Mouse (Mus musculus): ENCODE data around the gene Smug1. TPM values are rescaled to one million over a fixed set of nuclear protein-coding genes. Genes with fewer than 3 reads are reported as not detected.

Gene Smug1
- total and polyA plus RNA-seq, 2 experiments from 2014 or later, result 10.1 to 18.2 TPM

- no peak overlapping the region for H3K27ac ChIP-seq (ENCODE audit: low read depth)
- no peak overlapping the region for H3K4me2 ChIP-seq (ENCODE audit: low read depth, low read length)
- peaks cover 22% of the 10 kb centered on the region for H3K27me3 ChIP-seq (ENCODE audit: control insufficient read depth, insufficient read depth, low read length)
- no peak overlapping the region for H3K9ac ChIP-seq (replicated peaks; ENCODE audit: low read depth, low read length)
- H3K36me3 ChIP-seq (replicated peaks; ENCODE audit: control insufficient read depth, insufficient read depth, low read length), result peaks cover 13% of the 10 kb centered on the region; the same call in 1 of the 2 replicates
- H3K4me3 ChIP-seq (ENCODE audit: low read depth, low read length), result no peak overlapping the region
- H3K4me1 ChIP-seq (ENCODE audit: control insufficient read depth, insufficient read depth), result no peaks in the 10 kb centered on the region
- H3K9me3 ChIP-seq (replicated peaks; ENCODE audit: control insufficient read depth, low read length), result no peaks in the 10 kb centered on the region
- ATAC-seq (ENCODE audit: insufficient read depth, low read depth), result no peak
- WGBS, result 75% methylated on average over 3 of the region's 3 CpGs
- TF ChIP-seq EP300 (IDR thresholded peaks at IDR 0.05; ENCODE audit: low read depth), result no peak
- no peak for DNase-seq (ENCODE audit: low spot score)
These were observed 14.5 kb downstream of the Smug1 start for GRCm38 (mm10) chr15:103152371-103152770.

GRCm38 (mm10) chr15:103147779-103148178, 19.1 kb downstream of the Smug1 start:
- H3K9me3 ChIP-seq (replicated peaks; ENCODE audit: control insufficient read depth, low read length), result no peaks in the 10 kb centered on the region
- no peak overlapping the region for H3K4me3 ChIP-seq (ENCODE audit: low read depth, low read length)
- DNase-seq (ENCODE audit: low spot score) (no peak), ATAC-seq (ENCODE audit: insufficient read depth, low read depth) (no peak; the same call in 1 of the 2 replicates)
- H3K27ac ChIP-seq (ENCODE audit: low read depth), result no peak overlapping the region
- no peaks in the 10 kb centered on the region for H3K4me1 ChIP-seq (ENCODE audit: control insufficient read depth, insufficient read depth)
- 42% methylated on average over 9 of the region's 9 CpGs for WGBS
- no peak overlapping the region for H3K4me2 ChIP-seq (ENCODE audit: low read depth, low read length)
- TF ChIP-seq EP300 (IDR thresholded peaks at IDR 0.05; ENCODE audit: low read depth), result no peak
- H3K36me3 ChIP-seq (replicated peaks; ENCODE audit: control insufficient read depth, insufficient read depth, low read length), result no peaks in the 10 kb centered on the region
- peaks cover 56% of the 10 kb centered on the region for H3K27me3 ChIP-seq (ENCODE audit: control insufficient read depth, insufficient read depth, low read length)
- no peak overlapping the region for H3K9ac ChIP-seq (replicated peaks; ENCODE audit: low read depth, low read length)

- TF ChIP-seq EP300 (IDR thresholded peaks at IDR 0.05; ENCODE audit: low read depth) (no peak), CTCF (IDR thresholded peaks at IDR 0.05; ENCODE audit: low read depth) (no peak)
- Histone ChIP-seq H3K4me2 (ENCODE audit: low read depth, low read length) (peak overlapping the region; percentile 87; the same call in 1 of the 2 replicates), H3K27me3 (ENCODE audit: control insufficient read depth, insufficient read depth, low read length) (peaks cover 56% of the 10 kb centered on the region), H3K4me3 (ENCODE audit: low read depth, low read length) (peak overlapping the region; percentile 50; the same call in 1 of the 2 replicates), H3K9me3 (replicated peaks; ENCODE audit: control insufficient read depth, low read length) (no peaks in the 10 kb centered on the region), H3K27ac (ENCODE audit: low read depth) (no peak overlapping the region), H3K9ac (replicated peaks; ENCODE audit: low read depth, low read length) (no peak overlapping the region), H3K4me1 (ENCODE audit: control insufficient read depth, insufficient read depth) (no peaks in the 10 kb centered on the region), H3K36me3 (replicated peaks; ENCODE audit: control insufficient read depth, insufficient read depth, low read length) (no peaks in the 10 kb centered on the region)
- no peak for ATAC-seq (ENCODE audit: insufficient read depth, low read depth)
- DNase-seq (ENCODE audit: low spot score), result no peak
- WGBS, result 31% methylated on average over 3 of the region's 3 CpGs
These were observed 19.5 kb downstream of the Smug1 start for GRCm38 (mm10) chr15:103147422-103147690.

GRCm38 (mm10) chr15:103146627-103147421, 20.1 kb downstream of the Smug1 start:
- peaks cover 56% of the 10 kb centered on the region for H3K27me3 ChIP-seq (ENCODE audit: control insufficient read depth, insufficient read depth, low read length)
- no peaks in the 10 kb centered on the region for H3K36me3 ChIP-seq (replicated peaks; ENCODE audit: control insufficient read depth, insufficient read depth, low read length)
- 2% methylated on average over 43 of the region's 57 CpGs for WGBS
- no peaks in the 10 kb centered on the region for H3K4me1 ChIP-seq (ENCODE audit: control insufficient read depth, insufficient read depth)
- no peaks in the 10 kb centered on the region for H3K9me3 ChIP-seq (replicated peaks; ENCODE audit: control insufficient read depth, low read length)
- peak overlapping the region; percentile 50 for H3K4me3 ChIP-seq (ENCODE audit: low read depth, low read length)
- peak overlapping the region; percentile 87 for H3K4me2 ChIP-seq (ENCODE audit: low read depth, low read length)
- H3K9ac ChIP-seq (replicated peaks; ENCODE audit: low read depth, low read length), result peak overlapping the region; percentile 37; the same call in 1 of the 2 replicates
- DNase-seq (ENCODE audit: low spot score) (no peak), ATAC-seq (ENCODE audit: insufficient read depth, low read depth) (peak; percentile 33)
- H3K27ac ChIP-seq (ENCODE audit: low read depth), result no peak overlapping the region
- no peak for TF ChIP-seq EP300 (IDR thresholded peaks at IDR 0.05; ENCODE audit: low read depth)
- TF ChIP-seq CTCF (IDR thresholded peaks at IDR 0.05; ENCODE audit: low read depth), result no peak

GRCm38 (mm10) chr15:103145635-103146299, 21.1 kb downstream of the Smug1 start:
- Histone ChIP-seq H3K27me3 (ENCODE audit: control insufficient read depth, insufficient read depth, low read length) (peaks cover 60% of the 10 kb centered on the region), H3K27ac (ENCODE audit: low read depth) (no peak overlapping the region), H3K4me2 (ENCODE audit: low read depth, low read length) (no peak overlapping the region), H3K4me1 (ENCODE audit: control insufficient read depth, insufficient read depth) (no peaks in the 10 kb centered on the region), H3K9ac (replicated peaks; ENCODE audit: low read depth, low read length) (no peak overlapping the region), H3K36me3 (replicated peaks; ENCODE audit: control insufficient read depth, insufficient read depth, low read length) (no peaks in the 10 kb centered on the region), H3K9me3 (replicated peaks; ENCODE audit: control insufficient read depth, low read length) (no peaks in the 10 kb centered on the region), H3K4me3 (ENCODE audit: low read depth, low read length) (no peak overlapping the region)
- DNase-seq (ENCODE audit: low spot score) (no peak), ATAC-seq (ENCODE audit: insufficient read depth, low read depth) (no peak)
- TF ChIP-seq CTCF (IDR thresholded peaks at IDR 0.05; ENCODE audit: low read depth), result no peak
- no peak for TF ChIP-seq EP300 (IDR thresholded peaks at IDR 0.05; ENCODE audit: low read depth)
- WGBS, result 75% methylated on average over 11 of the region's 11 CpGs
